8 mouse cellular contexts compared by ENCODE assay signal in the genomic region with DNA sequence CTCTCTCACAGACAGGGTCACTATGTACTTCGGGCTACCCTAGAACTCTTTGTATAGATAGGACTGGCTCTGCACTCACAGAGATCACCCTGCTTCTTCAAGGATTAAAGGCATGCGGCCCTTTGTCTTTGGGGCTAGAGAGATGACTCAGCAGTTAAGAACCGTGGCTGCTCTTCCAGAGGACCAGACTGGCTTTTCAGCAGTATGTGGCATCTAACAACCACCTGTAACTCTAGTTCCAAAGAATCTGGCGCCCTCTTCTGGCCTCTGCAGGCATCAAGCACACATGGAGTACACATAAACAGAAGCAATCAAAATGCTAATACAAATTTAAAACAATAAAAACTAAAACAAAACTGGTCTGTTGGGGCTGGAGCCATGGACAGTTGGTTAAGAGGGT. TPM values are rescaled to one million over a fixed set of nuclear protein-coding genes. Genes with fewer than 3 reads are reported as not detected.
DNase-seq lines count a peak whose midpoint lies in the region; ATAC-seq and TF ChIP-seq lines count a peak whose summit lies in the region.

No protein-coding gene starts in this region.

- no peak for ATAC-seq in limb, embryonic 12.5 days (ENCODE audit: insufficient number of reproducible peaks, insufficient read depth, low FRiP score, low TSS enrichment, low read depth)
- ATAC-seq in monocyte, adult 5-6 weeks (replicated peaks; ENCODE audit: insufficient number of reproducible peaks, low FRiP score, low TSS enrichment, poor library complexity, severe bottlenecking) = no peak

- H3K4me3 ChIP-seq in limb, embryonic 12.5 days (replicated peaks) = peak overlapping the region; percentile 47

- peaks cover 8% of the 10 kb centered on the region for H3K9me3 ChIP-seq in limb, embryonic 12.5 days

- no peak overlapping the region for H3K27ac ChIP-seq in limb, embryonic 12.5 days

- H3K4me1 ChIP-seq in limb, embryonic 12.5 days (replicated peaks) = peaks cover 22% of the 10 kb centered on the region

- peak; percentile 54 for DNase-seq in embryo, embryonic 10 days (ENCODE audit: low spot score)
- DNase-seq in embryo, embryonic 9.5 days (ENCODE audit: extremely low spot score) = no peak
- peak; percentile 66 for DNase-seq in 416B (ENCODE audit: low read depth)
- peak; percentile 50 for DNase-seq in brain, embryonic 14.5 days (ENCODE audit: low read depth)
- DNase-seq in retina, embryonic 14.5 days (ENCODE audit: low spot score) = peak; percentile 56
- DNase-seq in adrenal gland, postnatal 4 days (ENCODE audit: low spot score in 2 of 2) = no peak

- 41% methylated on average over 4 of the region's 4 CpGs for WGBS in limb, embryonic 12.5 days

- H3K9ac ChIP-seq in limb, embryonic 12.5 days (replicated peaks) = no peak overlapping the region

- peak; percentile 35; the same call in 1 of the 2 replicates for TF ChIP-seq CTCF in brain, embryonic 14.5 days (IDR thresholded peaks at IDR 0.05; ENCODE audit: borderline replicate concordance, extremely low read depth, insufficient read depth, insufficient read length)

- H3K4me2 ChIP-seq in limb, embryonic 12.5 days = peak overlapping the region; percentile 91

- H3K27me3 ChIP-seq in limb, embryonic 12.5 days = peaks cover 95% of the 10 kb centered on the region

- no peak for TF ChIP-seq POLR2A in brain, embryonic 14.5 days (IDR thresholded peaks at IDR 0.05; ENCODE audit: borderline replicate concordance, extremely low read depth, insufficient read depth, insufficient read length, poor library complexity, severe bottlenecking)

- H3K36me3 ChIP-seq in limb, embryonic 12.5 days = peaks cover 4% of the 10 kb centered on the region; the same call in 1 of the 2 replicates

RNA-seq across cellular contexts. Expression of gene Dnase2a, which starts 5.6 kb away (rescaled TPM):
- 5.1 and 6.8 TPM in 2 replicates for polyA plus RNA-seq in brain, embryonic 14.5 days (2012; rRNA removed)
- polyA plus RNA-seq in limb, embryonic 12.5 days (2016; fragmentation: Nextera tagmentation; extraction: Ambion mirVana) = 12.8 and 14.0 TPM in 2 replicates
- 24.4 to 37.4 TPM (median 29.6 TPM) in 3 replicates for total RNA-seq in monocyte, adult 5-6 weeks (2017)
- 10 to 100 TPM; 10.4 to 11.5 TPM for total RNA-seq in adrenal gland, postnatal 4 days (2021)

RNA-seq across cellular contexts. Expression of gene Klf1, which starts 12.2 kb away (rescaled TPM):
- polyA plus RNA-seq in brain, embryonic 14.5 days (2012; rRNA removed) = 0.66 and 0.77 TPM in 2 replicates
- polyA plus RNA-seq in limb, embryonic 12.5 days (2016; fragmentation: Nextera tagmentation; extraction: Ambion mirVana) = 4.3 and 5.1 TPM in 2 replicates
- total RNA-seq in monocyte, adult 5-6 weeks (2017) = not detected in 3 replicates
- total RNA-seq in adrenal gland, postnatal 4 days (2021) = 1 to 10 TPM; 2.7 to 6.8 TPM

RNA-seq across cellular contexts. Expression of gene Gcdh, which starts 20.2 kb away (rescaled TPM):
- polyA plus RNA-seq in brain, embryonic 14.5 days (2012; rRNA removed) = 41.9 and 55.4 TPM in 2 replicates
- polyA plus RNA-seq in limb, embryonic 12.5 days (2016; fragmentation: Nextera tagmentation; extraction: Ambion mirVana) = 42.8 and 44.9 TPM in 2 replicates
- total RNA-seq in monocyte, adult 5-6 weeks (2017) = 16.8 to 25.3 TPM (median 18.7 TPM) in 3 replicates
- 10 to 100 TPM; 55.0 to 56.0 TPM for total RNA-seq in adrenal gland, postnatal 4 days (2021)

RNA-seq across cellular contexts. Expression of gene Mast1, which starts 23.2 kb away (rescaled TPM):
- polyA plus RNA-seq in brain, embryonic 14.5 days (2012; rRNA removed) = 133 and 166 TPM in 2 replicates
- 0.33 and 0.60 TPM in 2 replicates for polyA plus RNA-seq in limb, embryonic 12.5 days (2016; fragmentation: Nextera tagmentation; extraction: Ambion mirVana)
- 0.11 TPM in 1 of 3 replicates, not detected in the others for total RNA-seq in monocyte, adult 5-6 weeks (2017)
- total RNA-seq in adrenal gland, postnatal 4 days (2021) = 1 to 10 TPM; 8.3 to 8.5 TPM

RNA-seq across cellular contexts. Expression of gene Rtbdn, which starts 32.8 kb away (rescaled TPM):
- 7.2 and 7.6 TPM in 2 replicates for polyA plus RNA-seq in brain, embryonic 14.5 days (2012; rRNA removed)
- 0.34 and 0.58 TPM in 2 replicates for polyA plus RNA-seq in limb, embryonic 12.5 days (2016; fragmentation: Nextera tagmentation; extraction: Ambion mirVana)
- not detected in 3 replicates for total RNA-seq in monocyte, adult 5-6 weeks (2017)
- total RNA-seq in adrenal gland, postnatal 4 days (2021) = under 1 TPM; 0.23 to 0.31 TPM

Comparison
In these comparisons a context has a peak if more than half of its experiments do, and no peak if none do; other contexts are left out.
1. DNase-seq: peak in embryo, embryonic 10 days (single experiment), 416B (single experiment), brain, embryonic 14.5 days (single experiment) and retina, embryonic 14.5 days (single experiment); none in embryo, embryonic 9.5 days (single experiment) and adrenal gland, postnatal 4 days (0 of 2).